Mouse (Mus musculus) heart, postnatal 0 days (tissue): Measurements from ENCODE around the gene Col18a1.

ENCODE experiments used
- CTCF ChIP-seq: IDR thresholded peaks from 2 replicates; pipeline ENCODE4 v1.5.1; 2016; ENCODE audit warnings: antibody characterized with exemption, control low read depth, low read depth
- EP300 ChIP-seq: IDR thresholded peaks from 2 replicates; pipeline ENCODE4 v1.6.1; 2016; ENCODE audit warnings: antibody characterized with exemption, low read depth

- TF ChIP-seq CTCF = no peak
- TF ChIP-seq EP300 = no peak
These were observed 42.9 kb upstream of the Col18a1 start for GRCm38 (mm10) chr10:77209261-77209660.
